Mouse (Mus musculus): ENCODE data around the gene Gata5.

Gata5 gene

DNA sequence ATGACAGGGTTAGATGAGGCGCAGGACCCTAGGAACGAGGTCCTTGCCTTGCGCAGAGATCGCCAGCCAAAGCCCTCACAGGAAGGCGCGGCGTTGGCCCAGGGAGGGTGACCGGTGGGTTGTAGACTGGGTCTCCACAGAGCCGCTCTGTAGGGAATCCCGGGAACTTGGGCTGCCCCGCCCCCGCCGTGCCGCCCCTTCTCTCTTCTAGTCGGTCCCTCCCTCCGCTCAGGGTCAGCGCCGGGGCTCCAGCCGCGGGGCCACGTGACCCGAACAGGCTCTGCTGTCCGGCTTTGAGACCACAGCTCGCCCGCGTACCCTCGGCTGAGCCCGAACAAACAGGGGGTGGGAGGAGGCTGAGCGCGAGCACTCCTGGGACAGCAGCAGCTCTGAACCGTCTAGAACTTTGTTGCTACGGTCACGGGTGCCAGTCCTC is at the start of gene Gata5:
Gene Gata5 (minus strand): TSS at position 149 of the 436 bp plus-strand sequence.
- DNase-seq (ENCODE audit: low spot score in 2 of 2): no peak

DNA sequence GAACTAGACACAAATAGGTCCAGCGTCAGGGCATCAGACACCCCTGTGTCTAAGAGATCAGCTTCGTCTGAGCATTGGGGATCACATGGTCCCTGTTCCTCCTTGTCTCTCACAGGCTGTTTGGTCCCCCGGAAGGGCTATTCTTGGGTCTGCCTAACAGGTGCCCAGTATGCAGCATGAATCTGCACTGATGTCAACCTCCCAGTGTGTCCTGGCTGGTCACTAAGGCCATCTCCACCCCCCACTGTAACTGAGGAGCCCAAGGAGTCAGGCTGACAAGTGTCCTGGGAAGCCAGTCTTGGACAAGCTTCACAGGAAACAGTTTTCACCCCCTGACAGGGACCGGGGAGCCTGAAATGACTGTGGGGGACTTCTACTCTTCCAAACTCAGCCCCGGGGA is 42.2 kb upstream of the Gata5 start:
- DNase-seq (ENCODE audit: low spot score in 2 of 2): no peak

DNA sequence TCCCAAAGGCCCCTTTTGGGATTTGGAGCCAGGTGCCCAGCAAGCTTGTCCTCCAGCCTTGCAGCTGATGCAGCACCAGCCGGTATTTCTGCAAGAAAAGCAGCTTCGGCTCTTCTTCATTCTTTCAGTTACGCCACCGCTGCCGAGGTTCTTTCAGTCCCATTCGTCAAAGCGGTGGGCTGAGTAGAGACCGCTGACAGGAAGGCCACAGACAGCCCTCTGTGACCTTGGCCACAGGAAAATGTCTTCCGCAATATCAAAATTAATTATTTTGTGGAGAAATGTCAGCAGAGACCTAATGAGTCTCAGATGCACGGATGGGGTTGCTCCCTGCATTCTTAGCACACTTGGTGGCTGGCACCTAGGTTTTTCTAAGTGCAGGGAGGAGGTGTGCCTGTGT is 38.8 kb upstream of the Gata5 start:
- no peak for DNase-seq (ENCODE audit: low spot score in 2 of 2)

DNA sequence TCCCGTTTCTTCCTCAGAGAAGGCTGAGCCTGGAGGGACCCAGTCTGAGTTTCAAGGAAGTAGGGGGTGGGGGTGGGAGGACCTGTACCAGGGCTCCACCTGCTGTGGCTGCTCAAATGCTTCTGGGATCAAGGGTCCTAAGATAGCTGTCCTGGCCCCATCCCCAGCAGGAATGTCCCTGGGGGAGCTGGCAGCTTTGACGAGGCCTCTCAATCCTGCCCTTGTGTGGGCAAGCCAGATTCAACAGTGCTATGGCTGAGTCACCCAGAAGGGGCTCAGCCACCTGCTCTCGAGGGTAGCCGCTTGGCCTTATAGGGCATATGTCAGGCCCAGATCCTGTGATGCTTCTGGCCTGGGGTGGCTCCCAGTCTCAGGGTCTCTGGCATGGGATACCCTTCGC is 33.9 kb upstream of the Gata5 start:
- DNase-seq (ENCODE audit: low spot score in 2 of 2): no peak

DNA sequence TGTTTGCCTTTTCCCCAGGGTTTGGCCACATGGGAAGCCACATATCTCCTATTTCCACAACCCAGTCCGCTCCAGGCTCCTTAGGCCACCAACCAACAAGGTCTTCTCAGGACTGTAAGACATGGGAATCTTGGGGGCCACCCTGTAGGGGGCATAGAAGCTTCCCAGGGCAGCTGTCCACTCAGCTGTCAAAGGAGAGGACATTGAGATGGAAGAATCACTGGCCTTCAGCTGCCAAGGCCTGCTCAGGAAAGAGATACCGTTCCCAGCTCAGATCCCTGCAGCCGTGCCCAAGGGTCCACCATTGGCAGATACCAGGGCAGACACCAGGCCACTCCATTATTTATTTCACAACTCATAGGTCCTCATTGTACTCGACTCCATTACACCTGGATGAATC is 32.9 kb upstream of the Gata5 start:
- DNase-seq (ENCODE audit: low spot score in 2 of 2): no peak

DNA sequence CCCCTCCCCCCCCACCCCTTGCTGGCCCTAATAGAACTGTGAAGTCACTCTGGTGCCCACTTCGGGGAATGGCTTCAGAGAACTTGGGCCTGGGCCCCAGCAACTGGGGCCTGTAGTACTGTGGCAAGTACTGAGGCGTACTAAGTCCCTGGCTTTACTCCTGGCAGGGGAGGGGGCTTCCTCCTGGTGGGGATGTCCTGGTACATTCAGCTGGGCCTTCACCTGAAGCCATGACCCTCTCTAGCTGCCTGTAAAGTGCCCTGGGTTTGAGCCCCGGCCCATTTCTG is 28.9 kb upstream of the Gata5 start:
- no peak for DNase-seq (ENCODE audit: low spot score in 2 of 2)

DNA sequence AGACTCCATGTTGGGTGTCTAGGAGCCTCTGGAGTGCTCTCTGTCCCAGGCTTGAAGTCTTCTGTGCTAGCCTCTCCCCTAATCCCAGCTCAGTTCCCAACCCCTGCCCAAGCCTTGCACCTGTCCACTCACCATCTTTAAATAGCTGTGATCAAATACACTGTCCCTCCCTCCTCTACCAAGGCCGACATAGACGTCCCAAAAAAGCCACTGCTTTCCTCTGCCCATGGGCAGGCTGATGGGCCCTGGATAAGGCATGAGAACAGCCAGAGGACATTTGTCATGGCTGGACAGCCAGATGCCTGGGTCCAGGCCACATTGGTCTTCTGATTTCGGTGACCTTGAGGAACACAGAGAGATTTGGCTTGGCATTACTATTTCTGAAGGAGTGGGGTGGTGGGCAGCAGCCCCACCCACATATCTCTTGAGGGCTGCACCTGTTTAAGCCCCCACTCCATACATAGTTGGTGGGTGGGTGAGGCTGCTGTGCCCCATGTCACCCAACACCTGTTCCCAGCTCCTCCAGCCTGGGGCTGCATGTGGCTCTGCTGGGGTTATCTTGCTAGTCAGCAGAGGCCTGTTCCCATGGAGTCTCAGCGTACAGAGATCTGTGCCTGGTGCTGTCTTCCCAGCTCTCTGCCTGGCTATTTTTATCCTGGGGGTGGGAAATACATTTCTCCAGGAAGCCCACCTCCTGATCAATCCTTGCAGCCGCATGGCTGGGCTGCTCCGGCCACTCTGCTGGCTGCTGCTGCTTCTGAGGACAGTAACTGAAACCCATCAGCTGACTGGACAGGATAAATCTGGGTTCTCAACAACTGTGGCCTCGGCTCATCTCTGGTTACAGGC is 28.3 kb upstream of the Gata5 start:
- no peak for DNase-seq (ENCODE audit: low spot score in 2 of 2)

DNA sequence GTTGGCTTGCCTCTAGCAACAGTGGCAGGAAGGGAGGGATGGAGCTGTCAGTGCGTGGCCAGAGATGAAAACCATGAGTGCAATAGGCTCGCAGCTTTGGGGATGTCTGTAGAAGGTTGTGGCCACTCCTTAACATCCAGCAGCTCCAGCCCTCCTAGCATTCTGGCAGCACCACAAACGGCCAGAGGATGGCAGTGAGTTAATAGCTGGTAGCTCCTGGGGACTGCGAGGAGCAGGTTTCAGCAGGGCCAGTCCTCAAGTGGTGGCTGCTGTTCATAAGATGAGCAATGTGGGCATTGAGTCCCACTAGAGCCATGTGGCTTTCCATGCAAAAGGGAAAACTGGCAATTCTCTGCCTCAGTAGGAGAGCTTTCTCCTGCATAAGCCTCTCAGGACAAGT is 24.6 kb upstream of the Gata5 start:
- peak in 1 of 2 experiments; percentile 17 for DNase-seq (ENCODE audit: low spot score in 2 of 2)

DNA sequence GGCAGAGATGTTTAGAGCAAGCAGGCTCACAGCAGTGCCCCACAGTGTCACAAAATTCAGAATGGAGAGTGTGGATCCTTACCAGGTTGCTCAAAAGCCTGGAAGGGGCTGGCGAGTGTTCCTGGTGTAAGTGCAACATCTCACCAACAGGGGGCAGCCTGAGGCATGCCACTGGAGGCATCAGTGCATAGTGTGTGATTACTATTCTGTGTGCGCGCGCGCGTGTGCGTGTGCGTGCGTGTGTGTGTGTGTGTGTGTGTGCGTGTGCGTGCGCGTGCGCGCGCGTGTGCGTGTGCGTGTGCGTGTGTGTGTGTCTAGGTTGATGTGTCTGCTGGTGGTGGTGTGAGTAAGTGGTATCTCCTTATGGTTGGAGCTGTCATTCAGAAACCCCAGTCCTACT is 18.8 kb upstream of the Gata5 start:
- DNase-seq (ENCODE audit: low spot score in 2 of 2): peak in 1 of 2 experiments; percentile 56

DNA sequence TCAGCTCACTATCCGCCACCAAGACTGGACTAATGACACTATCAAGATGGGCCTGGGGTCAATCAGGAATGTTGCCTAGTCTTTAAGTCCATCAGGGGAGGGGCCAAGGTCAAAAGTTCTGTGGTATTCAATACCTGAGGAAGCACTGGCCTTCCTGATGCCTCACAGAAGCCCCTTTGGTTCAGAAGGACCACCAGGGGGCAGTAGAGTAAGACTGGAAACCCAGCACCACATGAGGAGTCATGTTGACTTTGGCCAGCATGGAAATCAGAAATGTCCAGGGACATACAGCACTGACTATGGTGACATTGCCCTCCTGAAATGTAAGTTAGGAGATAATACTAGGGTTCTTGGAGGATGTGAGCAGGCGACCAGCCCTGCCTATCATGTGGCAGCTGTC is 16.2 kb upstream of the Gata5 start:
- no peak for DNase-seq (ENCODE audit: low spot score in 2 of 2)

DNA sequence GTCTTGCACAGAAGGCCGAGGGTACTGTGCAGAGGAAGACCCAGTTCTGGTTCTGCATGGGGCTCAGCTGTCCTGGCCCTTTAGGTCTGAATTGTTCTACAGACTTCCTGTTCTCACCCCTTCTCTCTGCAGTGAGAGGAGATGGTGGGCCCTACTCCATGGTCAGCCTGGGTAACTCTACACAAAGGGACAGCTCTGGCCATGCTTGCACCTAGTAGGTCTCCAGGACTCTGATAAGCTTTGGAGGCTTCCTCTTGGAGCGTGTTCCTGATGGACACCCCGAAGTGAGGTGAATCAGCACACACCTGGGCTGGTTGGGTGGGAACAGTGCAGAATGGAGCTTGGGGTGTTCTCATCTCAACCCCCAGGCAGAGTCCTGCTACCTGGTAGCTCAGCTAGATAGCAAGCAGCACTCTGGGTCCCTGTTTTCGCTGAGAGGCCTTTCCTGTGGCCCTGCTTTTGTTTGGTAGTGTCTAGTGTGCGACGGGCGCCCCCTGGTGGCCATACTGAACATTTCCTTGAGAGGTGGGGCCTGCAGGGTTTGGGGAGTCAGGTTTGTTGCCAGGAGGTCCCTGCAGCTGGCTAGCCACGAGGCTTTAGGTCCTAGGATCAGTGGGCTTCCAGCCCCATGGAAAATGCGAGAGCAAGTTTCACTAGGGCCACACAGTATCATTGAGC is 12.5 kb upstream of the Gata5 start:
- peak in 1 of 2 experiments; percentile 82 for DNase-seq (ENCODE audit: low spot score in 2 of 2)

DNA sequence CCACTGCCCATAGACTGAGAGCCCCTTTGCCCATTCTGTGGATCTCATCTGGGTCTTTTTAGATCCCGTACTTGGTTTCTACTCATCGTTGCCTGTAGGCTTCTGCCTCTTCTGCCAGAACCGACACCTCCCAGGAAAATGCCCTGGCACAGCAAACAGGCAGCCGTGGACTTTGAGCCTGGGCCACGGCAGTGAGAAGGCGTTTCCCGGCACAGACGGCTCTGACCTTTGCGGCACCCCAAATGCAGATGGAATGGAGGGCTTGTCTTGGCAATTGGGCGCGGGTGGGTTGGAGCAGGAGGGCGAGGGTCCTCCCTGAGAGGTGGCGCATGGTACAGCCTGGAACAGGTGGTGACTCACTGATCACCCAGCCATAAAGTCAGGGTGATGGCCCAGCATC is 8.6 kb upstream of the Gata5 start:
- no peak for DNase-seq (ENCODE audit: low spot score in 2 of 2)

DNA sequence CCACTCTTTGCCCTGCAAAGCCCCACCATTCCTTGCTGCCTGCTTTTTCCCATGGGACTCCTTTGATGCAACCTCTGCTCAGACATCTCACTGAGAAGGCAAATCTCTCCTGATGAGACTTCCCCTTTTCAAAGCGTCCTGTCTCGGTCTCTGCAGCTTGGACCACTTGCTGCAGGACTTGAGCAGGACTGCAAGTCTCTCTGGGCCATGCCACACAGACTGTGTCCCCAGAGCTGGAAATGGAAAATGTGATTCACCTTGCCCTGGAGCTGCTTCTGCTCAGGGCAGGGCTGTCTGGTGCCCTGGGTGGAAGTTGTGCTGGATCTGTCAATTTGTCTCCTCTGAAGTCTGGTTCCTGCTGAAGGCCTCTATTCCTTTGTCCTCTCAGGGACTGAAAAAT is 7.7 kb upstream of the Gata5 start:
- no peak for DNase-seq (ENCODE audit: low spot score in 2 of 2)

DNA sequence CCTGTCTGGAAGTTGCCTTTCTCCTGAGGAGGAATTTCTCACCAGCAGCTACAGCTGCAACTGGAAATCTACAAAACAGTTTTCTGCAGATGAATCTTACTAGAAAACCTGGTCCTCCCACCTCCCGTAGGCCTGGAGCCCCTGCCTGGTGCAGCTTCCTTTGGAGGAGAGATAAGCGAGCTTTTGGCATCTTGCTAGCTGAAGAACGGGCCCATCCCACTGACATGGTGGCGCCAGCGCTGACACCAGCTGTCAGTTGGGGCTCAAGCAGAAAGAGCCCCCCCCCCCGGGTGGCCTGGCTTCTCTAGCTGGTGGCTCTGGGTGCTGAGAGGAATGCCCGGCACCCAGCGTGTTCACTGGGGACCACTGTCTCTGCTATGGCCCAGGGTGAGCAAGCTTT is 6.7 kb upstream of the Gata5 start:
- no peak for DNase-seq (ENCODE audit: low spot score in 2 of 2)

DNA sequence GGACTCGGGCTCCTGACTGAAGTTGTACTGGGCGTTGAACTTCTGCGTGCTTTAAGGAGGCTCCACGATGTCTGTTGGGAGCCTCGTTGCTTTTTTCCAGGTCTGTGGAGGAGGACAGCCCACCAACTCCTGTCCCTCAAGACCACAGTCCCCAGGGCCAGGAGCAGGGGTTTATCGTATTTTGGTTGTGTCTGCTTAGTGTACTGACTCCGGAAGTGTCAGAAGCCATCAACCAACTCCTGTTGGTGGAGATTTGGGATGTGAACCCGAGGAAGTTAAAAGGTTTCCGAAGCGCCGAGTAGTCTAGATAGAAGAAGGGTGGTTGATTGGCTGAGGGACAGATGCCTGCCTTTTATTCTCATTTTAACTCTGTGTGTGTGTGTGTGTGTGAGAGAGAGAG is 5.4 kb upstream of the Gata5 start:
- DNase-seq (ENCODE audit: low spot score in 2 of 2): no peak

DNA sequence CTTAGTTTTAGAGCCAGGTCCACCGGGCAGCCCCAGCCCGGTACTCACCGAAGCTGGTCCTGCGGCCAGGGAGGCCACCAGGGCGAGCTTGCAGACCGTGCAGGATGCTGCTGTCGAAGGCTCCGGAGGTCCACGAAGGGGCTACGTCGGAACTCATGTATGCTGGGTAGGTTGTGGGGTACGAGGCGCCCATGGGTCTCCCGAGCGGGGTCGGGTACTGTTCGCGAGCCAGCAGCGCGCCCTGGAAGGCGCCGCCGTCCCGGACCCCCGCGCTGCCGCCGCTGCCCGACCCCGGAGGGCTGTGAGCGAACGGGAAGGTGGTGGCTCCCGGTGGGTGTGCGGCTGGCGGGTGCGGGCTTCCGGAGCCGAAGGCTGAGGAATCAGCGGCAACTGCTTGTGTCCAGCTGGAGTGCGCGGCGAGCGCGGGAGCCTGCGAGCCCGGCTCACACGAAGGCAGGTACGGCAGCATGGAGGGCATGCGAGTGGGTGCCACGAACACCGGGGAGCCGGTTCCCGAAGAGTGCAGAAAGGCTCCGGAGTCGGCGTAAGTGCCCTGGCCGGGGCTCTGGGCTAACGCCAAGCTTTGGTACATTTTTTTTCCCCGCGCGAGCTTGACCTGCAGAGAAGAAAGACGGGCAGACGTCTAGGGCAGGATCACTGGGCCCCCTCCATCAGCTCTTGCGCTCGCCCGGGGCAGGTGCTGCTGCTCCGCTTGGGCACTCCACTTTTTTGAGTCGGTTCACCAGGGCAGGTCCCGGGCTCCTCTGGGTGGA is 535 bp downstream of the Gata5 start:
- no peak for DNase-seq (ENCODE audit: low spot score in 2 of 2)

DNA sequence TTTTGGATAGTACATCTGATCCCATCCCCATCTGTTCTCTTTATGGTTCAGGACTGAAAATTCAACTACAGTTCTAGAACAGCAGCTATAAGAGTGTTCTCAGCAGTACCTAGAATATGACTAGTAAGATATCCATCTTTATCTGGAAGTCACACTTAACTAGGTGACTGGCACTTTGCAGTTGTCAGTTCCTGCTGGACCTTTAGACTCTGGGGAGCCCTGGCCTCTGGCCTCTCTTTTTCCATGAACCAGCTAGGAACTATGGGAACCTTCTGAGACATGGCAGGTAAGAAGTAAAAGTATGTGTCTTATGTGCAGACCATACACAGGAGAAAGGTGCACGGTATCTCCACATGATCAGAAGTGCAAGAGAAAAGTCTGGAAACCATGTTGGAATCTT is 5.0 kb downstream of the Gata5 start:
- DNase-seq (ENCODE audit: low spot score in 2 of 2): no peak

DNA sequence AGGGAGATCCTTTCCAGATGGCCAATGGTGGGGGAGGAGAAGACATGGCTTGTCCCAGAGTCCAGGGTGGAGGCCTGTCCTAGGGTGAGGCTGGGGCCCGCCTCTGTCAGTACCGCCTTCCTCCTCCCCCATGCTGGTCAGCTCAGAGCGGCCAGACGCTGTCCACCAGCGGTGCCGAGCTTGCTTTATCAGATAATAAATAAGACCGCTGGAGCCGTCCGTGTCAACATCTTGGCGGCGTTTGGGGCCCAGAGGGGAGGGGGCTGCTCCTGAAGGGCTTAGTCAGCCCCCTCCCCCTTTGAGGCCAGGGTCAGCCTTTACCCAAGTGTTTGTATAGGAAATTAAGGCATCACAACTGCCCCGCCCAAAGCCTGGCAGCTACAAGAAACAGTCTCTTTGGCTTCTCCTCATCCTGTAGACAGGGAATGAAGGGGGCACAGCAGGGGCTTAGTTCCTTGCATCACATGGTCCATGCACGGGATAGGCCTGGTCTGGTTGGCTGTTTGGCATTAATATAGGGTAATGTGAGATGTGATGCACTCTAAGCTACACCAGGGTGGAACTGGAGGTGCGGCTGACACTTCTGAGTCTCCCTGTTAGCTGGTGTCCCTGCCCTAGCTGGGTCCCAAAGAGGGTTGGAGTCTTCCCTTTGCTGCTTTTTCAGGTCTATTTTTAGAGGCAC is 11.7 kb downstream of the Gata5 start:
- no peak for DNase-seq (ENCODE audit: low spot score in 2 of 2)

DNA sequence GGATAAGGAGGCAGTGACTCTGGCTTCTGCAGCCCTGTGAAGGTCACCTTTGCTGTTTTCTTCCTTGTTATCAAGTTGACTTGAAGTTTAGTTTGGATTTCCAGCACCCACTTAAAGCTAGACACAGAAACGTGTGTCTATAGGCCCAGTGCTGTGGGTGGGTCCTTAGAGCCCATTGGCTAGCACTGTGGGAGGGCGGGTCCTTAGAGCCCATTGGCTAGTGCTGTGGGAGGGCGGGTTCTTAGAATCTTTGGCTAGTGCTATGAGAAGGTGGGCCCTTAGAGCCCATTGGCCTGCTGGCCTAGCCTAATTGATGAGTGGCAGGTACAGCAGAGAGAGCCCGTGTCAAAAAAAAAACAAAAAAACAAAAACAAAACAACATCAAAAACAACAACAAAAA is 14.3 kb downstream of the Gata5 start:
- no peak for DNase-seq (ENCODE audit: low spot score in 2 of 2)

DNA sequence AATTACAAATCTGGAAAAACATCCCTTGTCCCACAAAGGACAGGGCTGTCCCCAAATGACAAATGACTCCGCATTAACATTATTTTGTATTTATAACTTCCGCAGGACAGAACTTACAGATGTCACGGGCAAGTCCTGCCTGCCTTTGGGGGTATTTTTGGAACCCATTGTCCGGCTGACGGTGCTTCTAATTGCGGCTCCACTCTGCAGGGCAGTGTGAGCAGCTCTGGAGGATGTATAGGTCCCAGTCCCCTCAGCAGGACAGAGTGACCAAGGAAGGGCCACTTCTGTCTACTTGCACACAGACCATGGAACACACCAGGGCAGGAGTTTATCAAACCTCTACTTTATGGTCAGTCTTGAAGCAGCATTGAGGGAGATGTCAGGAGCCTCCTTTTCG is 16.9 kb downstream of the Gata5 start:
- DNase-seq (ENCODE audit: low spot score in 2 of 2): no peak

DNA sequence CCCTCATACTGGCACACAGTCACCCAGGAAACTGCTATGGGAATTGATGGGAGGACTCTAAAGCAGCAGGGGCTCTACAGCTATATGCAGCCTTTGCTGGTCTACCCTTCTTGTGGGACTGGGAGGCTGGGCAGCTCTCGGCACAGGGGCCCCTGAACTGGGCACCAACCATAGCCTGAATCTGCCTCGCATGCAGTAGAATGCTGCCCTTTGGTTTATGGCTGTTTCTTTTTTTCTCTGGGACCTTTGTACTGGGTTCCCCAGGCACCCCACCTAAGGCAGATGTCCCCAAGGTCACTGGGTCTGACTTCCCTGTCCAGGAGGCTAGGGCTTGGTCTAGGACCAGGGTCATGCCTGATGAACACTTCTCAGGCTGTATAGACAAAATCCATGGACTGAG is 20.2 kb downstream of the Gata5 start:
- no peak for DNase-seq (ENCODE audit: low spot score in 2 of 2)

DNA sequence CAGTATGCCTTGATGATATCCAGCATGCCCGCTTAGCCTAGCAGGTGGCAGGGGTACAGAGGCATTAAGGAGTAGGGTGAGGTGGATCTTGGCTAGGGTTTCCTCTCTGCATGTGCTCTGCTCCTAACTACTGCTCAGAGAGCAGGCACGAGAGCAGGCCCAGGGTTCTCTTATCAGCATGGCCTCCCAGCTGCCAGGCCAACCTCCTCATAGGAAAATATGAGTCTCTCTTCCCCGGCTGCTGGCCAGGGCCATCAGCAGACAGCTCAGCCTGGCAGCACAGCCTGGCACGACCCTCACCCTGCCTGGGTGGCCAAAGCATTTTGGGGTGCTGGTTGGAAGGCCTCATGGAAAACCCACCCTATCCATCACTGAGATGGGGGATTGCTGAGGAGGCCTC is 23.4 kb downstream of the Gata5 start:
- no peak for DNase-seq (ENCODE audit: low spot score in 2 of 2)

Data from left cerebral cortex, adult 9 months (tissue).